Mouse (Mus musculus) ES-E14 (cell line): ENCODE results near the gene Tesc.

Experiments used
- CHD2 ChIP-seq: IDR thresholded peaks from 2 replicates; pipeline ENCODE4 v1.6.1; 2014; ENCODE audit warnings: mild to moderate bottlenecking, low read depth, low read length, inconsistent platforms
- HCFC1 ChIP-seq: IDR thresholded peaks from 2 replicates; pipeline ENCODE4 v1.6.1; 2012; ENCODE audit warnings: low read length, inconsistent platforms, borderline replicate concordance; ENCODE audit not compliant: insufficient read depth
- ZNF384 ChIP-seq: IDR thresholded peaks from 2 replicates; pipeline ENCODE4 v1.6.1; 2012; ENCODE audit warnings: low read depth, low read length, inconsistent platforms

DNA sequence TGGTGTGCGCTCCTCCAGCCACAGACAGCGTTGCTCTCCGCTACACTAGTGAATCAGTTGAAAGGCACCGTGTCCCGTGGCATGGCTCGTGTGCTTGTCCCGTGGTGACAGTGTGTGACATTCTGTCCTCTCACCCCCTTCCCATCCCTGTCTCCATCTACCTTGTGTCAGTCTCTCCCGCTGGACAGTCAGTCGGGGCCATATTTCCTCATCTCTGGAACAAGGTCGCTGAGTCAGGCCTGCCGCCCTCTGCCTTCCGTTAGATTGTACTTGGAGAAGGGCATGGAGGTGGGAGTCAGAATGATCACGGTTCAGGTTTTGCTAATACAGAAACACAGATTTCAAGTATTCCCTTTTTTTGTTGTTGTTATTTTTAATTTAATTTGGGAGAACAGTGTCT, 19.2 kb upstream of the Tesc start:
- no peak for TF ChIP-seq ZNF384
- no peak for TF ChIP-seq HCFC1
- TF ChIP-seq CHD2: no peak
